In genomic region chr8:114684046-114684702, GRCm38 (mm10) we compare ENCODE assay signal across 13 mouse cellular contexts.
DNase-seq lines count a peak whose midpoint lies in the region; ATAC-seq and TF ChIP-seq lines count a peak whose summit lies in the region.
"Had no signal": no experiment of that assay in that cellular context is flagged by ENCODE, and none has a peak within 500 bp of the region (broad histone marks: within the 10 kb centered on the region; RNA-seq: fewer than 3 reads in every experiment).

No protein-coding gene starts in this region.

- no peak for TF ChIP-seq POLR2A in lung, adult 2 months (IDR thresholded peaks at IDR 0.05; ENCODE audit: borderline replicate concordance, extremely low read depth, low read depth, low read length)

- H3K27ac ChIP-seq in gastrocnemius, adult 2 months: 0 out of 2 replicates have a peak overlapping the region, but pooled peaks have one; percentile 35
- H3K27ac ChIP-seq in stomach, postnatal 0 days (replicated peaks): peak overlapping the region; percentile 82
- no peak overlapping the region for H3K27ac ChIP-seq in liver, embryonic 12.5 days
- H3K27ac ChIP-seq: liver, embryonic 14.5 days had no signal

- H3K4me3 ChIP-seq in gastrocnemius, adult 2 months: no peak overlapping the region
- H3K4me3 ChIP-seq in lung, adult 2 months (replicated peaks; ENCODE audit: extremely low read depth, low read depth, low read length): no peak overlapping the region
- no peak overlapping the region for H3K4me3 ChIP-seq in stomach, postnatal 0 days (ENCODE audit: low read depth, low read length)
- no peak overlapping the region for H3K4me3 ChIP-seq in liver, embryonic 12.5 days
- H3K4me3 ChIP-seq: erythroblast, embryonic 14.5 days had no signal

- intact Hi-C loops in gastrocnemius, adult 2 months (cut with DNase I): no loop called here
- intact Hi-C loops in left cerebral cortex, postnatal 36 days (cut with DNase I): no loop called here

- peak; percentile 24 for DNase-seq in gastrocnemius, adult 2 months
- no peak for DNase-seq in gastrocnemius, postnatal 4 days (ENCODE audit: low spot score in 2 of 2)
- DNase-seq in lung, adult 18-20 months: peak; percentile 15 to 39
- DNase-seq in lung, adult 2 months: no peak
- DNase-seq in left cerebral cortex, postnatal 36 days (ENCODE audit: low spot score in 2 of 2): peak; percentile 16 to 26
- DNase-seq in stomach, postnatal 0 days (ENCODE audit: low spot score): no peak
- no peak for DNase-seq in Muller cell, postnatal 12 days (ENCODE audit: inconsistent ontology term)
- DNase-seq: cerebellum, postnatal 25 days; thymus, postnatal 4 days had no signal

- H3K9ac ChIP-seq in stomach, postnatal 0 days (ENCODE audit: low read length): no peak overlapping the region
- H3K9ac ChIP-seq in liver, embryonic 12.5 days: no peak overlapping the region
- H3K9ac ChIP-seq: liver, embryonic 14.5 days had no signal

- no peaks in the 10 kb centered on the region for H3K36me3 ChIP-seq in stomach, postnatal 0 days (ENCODE audit: control insufficient read depth, insufficient read depth, low read length)
- H3K36me3 ChIP-seq in liver, embryonic 12.5 days: no peaks in the 10 kb centered on the region

- H3K27me3 ChIP-seq in stomach, postnatal 0 days (ENCODE audit: control insufficient read depth, insufficient read depth, low read length): no peaks in the 10 kb centered on the region
- no peaks in the 10 kb centered on the region for H3K27me3 ChIP-seq in liver, embryonic 12.5 days (replicated peaks)

- peak; percentile 37 for TF ChIP-seq EP300 in stomach, postnatal 0 days (optimal IDR thresholded peaks at IDR 0.05)

- WGBS in lung, adult 2 months: 68% methylated on average over 11 of the region's 11 CpGs
- WGBS in stomach, postnatal 0 days: 44% methylated on average over 11 of the region's 11 CpGs
- WGBS in liver, embryonic 12.5 days (ENCODE audit: insufficient replicate concordance): 68% methylated on average over 11 of the region's 11 CpGs

- H3K9me3 ChIP-seq in stomach, postnatal 0 days (ENCODE audit: control insufficient read depth, low read length): no peaks in the 10 kb centered on the region
- no peaks in the 10 kb centered on the region for H3K9me3 ChIP-seq in liver, embryonic 12.5 days (replicated peaks)

- peak; percentile 63; the same call in 1 of the 2 replicates for ATAC-seq in stomach, postnatal 0 days (ENCODE audit: low FRiP score, low TSS enrichment)
- ATAC-seq in liver, embryonic 12.5 days: no peak
- ATAC-seq: inflammation-experienced regulatory T-cells, adult 6 months had no signal

- H3K4me2 ChIP-seq in stomach, postnatal 0 days (replicated peaks; ENCODE audit: low read depth): no peak overlapping the region
- H3K4me2 ChIP-seq in liver, embryonic 12.5 days: no peak overlapping the region

- no peaks in the 10 kb centered on the region; the same call in 1 of the 2 replicates for H3K4me1 ChIP-seq in lung, adult 2 months (ENCODE audit: control insufficient read depth, insufficient read depth, low read length)
- no peaks in the 10 kb centered on the region for H3K4me1 ChIP-seq in stomach, postnatal 0 days (replicated peaks; ENCODE audit: control insufficient read depth, insufficient read depth)
- no peaks in the 10 kb centered on the region for H3K4me1 ChIP-seq in liver, embryonic 12.5 days

- no peak for TF ChIP-seq CTCF in gastrocnemius, adult 2 months (IDR thresholded peaks at IDR 0.05)
- TF ChIP-seq CTCF in lung, adult 2 months (IDR thresholded peaks at IDR 0.05; ENCODE audit: insufficient read depth, low read length): no peak
- no peak for TF ChIP-seq CTCF in stomach, postnatal 0 days (IDR thresholded peaks at IDR 0.05; ENCODE audit: low read depth)

Comparison
In these comparisons a context has a peak if more than half of its experiments do, and no peak if none do; other contexts are left out.
1. DNase-seq: peak in gastrocnemius, adult 2 months (single experiment), lung, adult 18-20 months (2 of 2) and left cerebral cortex, postnatal 36 days (2 of 2); none in gastrocnemius, postnatal 4 days (0 of 2), lung, adult 2 months (single experiment), stomach, postnatal 0 days (single experiment) and Muller cell, postnatal 12 days (single experiment).